Mouse (Mus musculus) cerebellum, adult (tissue): Measurements from ENCODE around the gene Apeh.

Source experiments
- ATAC-seq: cut with Nextera tagmentation; 2 replicates; pipeline ENCODE4 v1.9.2; 2017; ENCODE audit warnings: mild to moderate bottlenecking, moderate library complexity, mixed read lengths; ENCODE audit not compliant: insufficient number of reproducible peaks, low FRiP score, low TSS enrichment

Apeh gene

DNA sequence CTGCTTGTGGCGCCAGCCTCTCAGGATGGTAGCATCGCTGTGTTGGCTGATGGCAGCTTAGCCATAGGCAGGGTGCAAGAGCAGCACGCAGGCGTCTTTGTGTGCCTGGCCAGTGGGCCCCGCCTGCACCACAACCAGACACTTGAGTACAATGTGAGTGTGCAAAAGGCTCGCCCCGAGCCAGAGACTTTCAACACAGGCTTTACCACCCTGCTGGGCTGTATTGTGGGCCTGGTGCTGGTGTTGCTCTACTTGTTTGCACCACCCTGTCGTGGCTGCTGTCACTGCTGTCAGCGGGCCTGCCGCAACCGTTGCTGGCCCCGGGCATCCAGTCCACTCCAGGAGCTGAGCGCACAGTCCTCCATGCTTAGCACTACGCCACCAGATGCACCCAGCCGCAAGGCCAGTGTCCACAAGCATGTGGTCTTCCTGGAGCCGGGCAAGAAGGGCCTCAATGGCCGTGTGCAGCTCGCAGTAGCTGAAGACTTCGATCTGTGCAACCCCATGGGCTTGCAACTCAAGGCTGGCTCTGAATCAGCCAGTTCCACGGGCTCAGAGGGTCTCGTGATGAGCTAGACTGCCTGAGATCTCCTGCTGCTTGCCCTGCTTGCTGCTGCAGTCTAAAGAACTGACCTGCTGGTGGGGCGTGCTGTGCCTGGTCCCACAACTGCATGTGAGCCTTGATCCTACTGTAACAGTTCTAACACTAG is 39.9 kb downstream of the Apeh start:
- ATAC-seq = no peak

DNA sequence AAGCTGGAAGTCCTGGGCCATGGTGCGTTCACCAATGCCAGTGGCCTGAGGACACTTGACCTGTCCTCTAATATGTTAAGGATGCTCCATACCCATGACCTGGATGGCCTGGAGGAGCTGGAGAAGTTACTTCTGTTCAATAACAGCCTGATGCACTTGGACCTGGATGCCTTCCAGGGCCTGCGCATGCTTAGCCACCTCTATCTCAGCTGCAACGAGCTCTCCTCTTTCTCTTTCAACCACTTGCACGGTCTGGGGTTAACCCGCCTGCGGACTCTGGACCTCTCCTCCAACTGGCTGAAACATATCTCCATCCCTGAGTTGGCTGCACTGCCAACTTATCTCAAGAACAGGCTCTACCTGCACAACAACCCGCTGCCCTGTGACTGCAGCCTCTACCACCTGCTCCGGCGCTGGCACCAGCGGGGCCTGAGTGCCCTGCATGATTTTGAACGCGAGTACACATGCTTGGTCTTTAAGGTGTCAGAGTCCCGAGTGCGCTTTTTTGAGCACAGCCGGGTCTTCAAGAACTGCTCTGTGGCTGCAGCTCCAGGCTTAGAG is 40.7 kb downstream of the Apeh start:
- ATAC-seq = no peak

- ATAC-seq = peak; percentile 23; the same call in 1 of the 2 replicates
Observed at GRCm38 (mm10) chr9:108052885-108053664, 41.3 kb downstream of the Apeh start, which contains the start of gene Amigo3. Gene Amigo3, plus strand, starts transcription at chr9:108053159.

DNA sequence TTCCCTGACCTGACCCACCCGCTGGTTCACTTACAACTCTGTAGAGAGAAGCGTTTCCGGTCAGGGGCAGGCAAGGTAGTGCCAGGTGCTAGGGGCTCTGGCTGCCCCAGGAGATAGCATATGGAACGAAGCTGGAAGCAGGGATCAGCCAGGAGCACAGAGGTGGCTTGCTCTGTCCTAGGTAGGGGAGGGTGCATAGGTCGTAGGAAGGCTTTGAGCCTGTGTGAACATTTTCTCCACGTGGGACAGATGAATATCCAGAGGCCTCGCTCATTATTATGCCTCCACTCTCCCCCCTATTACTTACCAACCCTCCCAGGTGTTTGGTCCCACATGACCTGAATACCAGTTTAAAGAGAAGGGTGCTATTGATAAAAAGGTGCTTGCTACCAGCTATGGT is 42.0 kb downstream of the Apeh start:
- ATAC-seq = no peak

GRCm38 (mm10) chr9:108051931-108052220 is 42.5 kb downstream of the Apeh start:
- ATAC-seq = no peak

- ATAC-seq = no peak
Observed at GRCm38 (mm10) chr9:108051184-108051930, 43.0 kb downstream of the Apeh start.

- ATAC-seq = no peak
Observed at GRCm38 (mm10) chr9:108049561-108050251, 44.7 kb downstream of the Apeh start.

DNA sequence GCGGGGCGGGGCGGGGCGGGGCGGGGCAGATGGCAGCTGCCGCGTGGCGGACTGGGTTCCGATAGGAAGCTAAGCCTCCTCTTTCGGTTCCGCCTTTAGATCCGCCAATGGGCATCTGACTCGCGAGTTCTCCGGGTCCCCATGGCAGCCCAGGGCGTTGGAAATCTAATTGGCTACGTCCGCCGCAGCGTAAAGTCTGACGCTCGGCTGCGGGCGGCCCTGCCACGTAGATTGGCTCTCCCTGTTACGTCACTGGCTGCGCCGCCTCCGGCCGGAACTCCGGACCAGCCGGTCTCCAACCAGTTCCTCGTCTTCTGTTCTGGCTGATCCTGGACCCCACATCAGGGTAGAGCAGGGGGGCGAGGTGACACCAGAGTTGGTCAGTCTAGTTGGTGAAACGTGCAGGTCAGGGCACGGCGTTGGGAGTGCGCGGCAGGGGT is 45.4 kb downstream of the Apeh start, which contains the start of gene Gmppb:
Gene Gmppb (plus strand): TSS at position 227 of the 440 bp plus-strand sequence.
- ATAC-seq = peak; percentile 87

DNA sequence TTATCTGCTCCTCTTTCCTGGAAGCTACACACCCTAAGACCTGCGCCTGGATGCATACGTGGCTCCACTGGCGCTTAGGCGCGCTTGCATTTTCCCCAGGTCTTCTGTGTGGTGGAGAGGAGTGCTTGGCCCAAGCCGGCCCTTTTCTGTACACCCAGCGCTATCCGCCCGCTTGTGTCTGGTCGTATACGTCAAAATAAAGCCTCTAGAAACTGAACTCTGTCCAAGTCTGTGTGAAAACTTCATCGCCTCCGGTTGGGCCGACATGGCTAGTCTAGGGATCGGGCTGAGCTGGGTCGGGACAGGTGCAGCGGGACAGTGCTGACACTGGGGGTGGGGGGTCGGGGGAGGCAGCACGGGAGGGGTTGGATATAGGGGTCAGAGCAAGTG is 45.8 kb downstream of the Apeh start:
- ATAC-seq = no peak

DNA sequence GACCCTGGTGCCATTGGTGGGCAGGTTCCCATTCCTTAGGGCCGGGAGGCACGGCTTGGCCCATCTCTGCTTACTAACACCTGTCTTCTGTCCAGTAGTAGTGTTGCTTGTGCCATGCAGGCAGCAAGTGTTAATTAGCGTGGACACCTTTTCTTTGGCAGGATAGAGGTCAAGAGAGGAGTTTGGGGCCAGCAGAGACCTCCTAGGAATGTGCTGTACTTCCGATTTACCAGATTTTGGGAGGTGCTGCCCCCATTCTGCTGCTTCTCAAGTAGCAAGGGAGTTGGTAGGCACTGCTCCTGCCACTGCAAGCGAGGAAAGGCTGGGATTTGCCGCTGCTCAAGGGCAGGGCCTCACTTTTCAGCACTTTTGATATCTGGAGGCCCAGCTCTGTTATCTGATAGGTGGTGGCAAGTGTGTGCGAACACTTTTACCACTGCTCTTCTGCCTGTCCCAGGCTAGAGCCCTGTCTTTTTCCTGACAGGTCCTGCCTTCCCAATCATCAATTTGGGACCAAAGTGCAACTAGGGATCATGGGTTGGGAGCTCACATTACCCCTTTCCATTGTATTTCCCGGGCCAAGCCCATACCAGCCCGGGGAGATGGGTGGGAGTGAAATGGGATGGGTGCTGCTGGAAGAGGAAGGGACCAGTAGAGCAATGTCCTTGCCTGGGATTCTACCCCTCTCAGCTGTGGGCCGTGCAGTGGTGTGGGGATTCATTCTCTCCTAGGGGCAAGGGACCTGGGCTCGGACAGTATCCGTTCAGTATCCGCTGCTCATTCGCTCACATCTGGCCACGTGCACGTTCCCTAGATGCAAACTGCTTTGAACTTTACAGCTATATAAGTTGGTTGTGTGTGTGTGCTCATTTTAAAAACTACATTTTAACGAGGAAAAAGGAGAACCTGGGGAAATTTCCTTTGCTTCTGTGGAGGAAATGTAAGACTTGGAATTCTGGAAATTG is 46.5 kb downstream of the Apeh start:
- no peak for ATAC-seq

DNA sequence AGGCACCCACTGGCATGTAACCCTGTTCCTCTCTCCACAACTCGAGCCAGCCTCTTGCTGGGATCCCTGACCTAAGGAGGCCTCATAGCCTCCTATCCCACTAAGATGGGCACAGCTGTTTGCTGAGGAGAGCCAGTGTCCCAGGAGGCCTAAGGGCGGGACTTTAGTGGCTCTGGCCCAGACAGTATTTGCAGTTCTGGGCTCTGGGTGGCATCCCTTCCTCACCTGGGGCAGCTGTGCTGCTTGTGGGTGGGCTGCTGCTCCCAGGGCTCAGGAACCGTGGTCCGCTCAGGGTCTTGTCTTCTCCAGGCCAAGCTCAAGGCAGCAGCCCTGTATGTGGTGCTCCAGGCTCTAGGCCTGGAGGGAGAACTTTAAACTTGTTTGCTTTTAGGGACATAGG is 47.8 kb downstream of the Apeh start:
- ATAC-seq = no peak

- no peak for ATAC-seq
Observed at GRCm38 (mm10) chr9:108044751-108045492, 49.5 kb downstream of the Apeh start.
